Mouse (Mus musculus): Measurements from ENCODE around the gene Sirt6.

The Sirt6 gene

DNA sequence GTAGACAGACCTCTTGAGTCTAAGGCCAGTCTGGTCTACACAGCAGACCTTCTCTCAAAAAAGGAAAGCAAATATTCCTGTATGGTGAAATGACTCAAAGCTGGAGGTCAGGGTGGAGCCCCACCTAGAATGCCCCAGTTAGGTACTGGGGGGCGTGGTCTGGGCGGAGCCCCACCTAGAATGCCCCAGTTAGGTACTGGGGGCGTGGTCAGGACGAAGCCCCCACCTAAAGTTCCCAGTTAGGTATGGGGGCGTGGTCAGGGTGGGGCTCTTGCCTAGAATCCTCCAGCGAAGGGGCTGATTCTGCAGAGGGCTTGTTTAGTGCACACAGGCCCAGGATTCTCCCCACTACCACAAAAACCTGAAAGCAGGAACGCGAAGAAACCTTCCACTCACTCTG, 4.2 kb downstream of the Sirt6 start:
- no peak for DNase-seq

GRCm38 (mm10) chr10:81620786-81621185, 6.8 kb downstream of the Sirt6 start:
- DNase-seq, result no peak

DNA sequence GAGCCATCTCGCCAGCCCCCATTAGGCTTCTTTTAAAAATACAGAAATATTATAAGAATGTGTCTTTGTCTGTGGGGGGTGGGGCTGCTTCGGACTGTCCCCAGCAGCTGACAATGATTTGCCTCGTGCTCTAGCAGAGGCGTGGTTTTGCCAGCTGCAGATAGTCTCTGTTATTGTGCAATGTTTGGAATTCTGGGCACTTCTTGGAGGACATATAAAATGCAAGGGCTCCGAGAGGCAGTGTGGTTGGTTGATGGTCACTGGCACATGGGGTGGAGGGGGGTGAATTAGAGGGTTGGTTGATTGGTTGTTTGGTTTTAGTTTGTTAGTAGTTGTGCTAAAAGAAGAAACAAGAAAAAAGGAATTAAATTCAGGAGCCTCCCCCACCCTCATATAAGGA, 7.6 kb downstream of the Sirt6 start:
- DNase-seq, result no peak

GRCm38 (mm10) chr10:81615486-81615885, 12.1 kb downstream of the Sirt6 start:
- DNase-seq, result no peak

- DNase-seq, result no peak
Observed at GRCm38 (mm10) chr10:81612779-81613178, 14.8 kb downstream of the Sirt6 start.

GRCm38 (mm10) chr10:81608308-81608707, 19.3 kb downstream of the Sirt6 start:
- DNase-seq, result peak in 1 of 2 experiments; percentile 41

GRCm38 (mm10) chr10:81605974-81606751, 21.4 kb downstream of the Sirt6 start, which contains the start of gene BC025920:
BC025920 (plus strand) TSS chr10:81606270.
- peak; percentile 91 to 96 for DNase-seq

- no peak for DNase-seq
Observed at GRCm38 (mm10) chr10:81605666-81605973, 22.0 kb downstream of the Sirt6 start.

DNA sequence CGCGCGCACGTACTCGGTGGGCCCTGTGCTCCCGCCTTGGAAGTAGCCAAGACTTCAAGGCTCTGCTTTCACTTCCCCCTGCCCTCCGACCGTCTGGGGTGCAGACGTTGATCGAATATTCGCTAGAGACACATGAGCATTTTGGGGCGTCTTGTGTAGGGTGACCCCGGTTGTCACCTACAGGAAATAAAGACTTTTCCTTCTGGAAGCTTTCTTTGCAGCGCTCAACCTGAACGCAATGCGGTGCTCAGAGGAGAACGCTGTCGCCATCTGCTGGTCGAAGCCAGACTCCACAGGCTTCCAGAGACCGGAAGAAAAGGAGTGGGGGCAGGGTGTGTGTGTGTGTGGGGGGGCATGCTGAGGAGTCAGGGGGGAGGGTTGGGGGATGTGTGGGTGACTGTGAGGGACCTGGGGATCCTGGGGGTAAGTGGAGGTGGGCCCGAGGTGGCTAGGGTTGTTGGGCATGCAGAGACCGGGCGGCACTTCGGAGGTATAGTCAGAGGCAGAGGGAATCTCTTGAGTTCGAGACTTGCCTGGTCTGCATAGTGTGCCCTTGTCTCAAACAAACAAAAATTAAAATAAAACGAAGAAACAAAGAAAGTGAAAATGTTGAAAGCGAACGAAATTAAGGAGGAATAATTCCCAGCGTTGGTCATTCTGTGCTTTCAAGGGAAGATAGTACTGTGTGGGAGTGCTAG, 22.5 kb downstream of the Sirt6 start:
- peak; percentile 90 to 93 for DNase-seq

DNA sequence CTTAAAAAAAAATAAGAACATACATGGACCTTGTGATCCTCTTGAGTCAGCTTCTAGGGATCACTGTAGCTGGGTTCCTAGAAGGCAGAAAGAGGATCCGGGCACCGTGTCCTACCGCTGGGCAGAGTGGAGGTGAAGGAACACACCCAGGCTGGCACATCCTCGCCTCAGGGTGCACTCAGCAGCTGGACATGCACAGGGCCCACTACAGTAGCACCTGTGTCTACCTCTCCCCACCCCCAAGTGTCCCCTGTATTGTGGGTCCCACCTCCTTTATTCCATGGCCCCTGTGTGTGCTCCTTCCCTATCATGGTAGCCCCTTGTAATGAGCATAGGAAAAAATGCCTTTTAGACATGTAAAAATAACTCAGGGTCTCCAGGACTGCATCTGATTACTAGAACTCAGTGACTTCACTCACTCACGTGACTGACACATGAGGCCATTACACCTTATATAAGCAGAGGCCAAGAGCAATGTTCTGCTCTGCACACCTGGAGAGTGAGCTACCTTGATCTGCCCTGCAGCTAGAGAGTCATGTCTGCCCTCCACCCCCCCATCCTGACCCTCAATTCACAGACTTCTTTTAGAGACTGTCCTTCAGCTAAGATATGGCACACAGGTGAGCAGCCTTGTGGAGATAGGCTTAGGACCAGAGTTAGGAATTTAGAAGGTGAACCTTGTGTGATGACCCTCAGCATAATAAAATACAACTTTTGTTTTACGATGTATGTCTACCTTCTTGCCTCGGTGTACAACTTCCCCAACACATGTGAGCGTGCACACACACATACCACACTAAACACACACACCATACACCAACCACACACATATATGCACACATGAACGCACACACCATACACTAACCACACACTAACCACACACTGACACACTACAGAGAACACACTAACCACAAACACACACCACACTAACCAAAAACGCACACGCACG, 23.3 kb downstream of the Sirt6 start:
- DNase-seq, result peak in 1 of 2 experiments; percentile 29

DNA sequence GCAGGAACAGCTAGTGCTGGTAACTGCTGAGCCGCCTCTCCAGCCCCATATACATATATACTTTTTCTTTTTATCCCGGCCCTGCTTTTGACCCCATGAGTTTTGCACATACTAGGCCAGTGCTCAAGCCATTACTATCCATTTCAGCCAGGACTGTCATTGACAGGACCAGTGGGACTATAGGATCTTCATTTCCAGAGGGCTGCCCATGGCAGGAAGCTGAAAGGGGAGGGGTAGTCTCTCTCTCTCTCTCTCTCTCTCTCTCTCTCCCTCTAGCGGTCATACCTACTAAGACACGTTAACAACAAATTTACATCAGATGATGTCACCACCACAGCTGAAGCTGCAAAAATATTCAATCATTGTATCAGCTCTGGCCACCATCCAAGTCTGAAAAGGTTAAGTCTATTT, 24.9 kb downstream of the Sirt6 start:
- peak; percentile 57 to 73 for DNase-seq

GRCm38 (mm10) chr10:81601396-81601905, 26.1 kb downstream of the Sirt6 start:
- DNase-seq, result peak in 1 of 2 experiments; percentile 25

- DNase-seq, result peak; percentile 97 to 98
Observed at GRCm38 (mm10) chr10:81600738-81601203, 26.8 kb downstream of the Sirt6 start, which contains the start of gene Tle6. Tle6 (minus strand) TSS chr10:81601073.

GRCm38 (mm10) chr10:81600096-81600495, 27.5 kb downstream of the Sirt6 start:
- no peak for DNase-seq

DNA sequence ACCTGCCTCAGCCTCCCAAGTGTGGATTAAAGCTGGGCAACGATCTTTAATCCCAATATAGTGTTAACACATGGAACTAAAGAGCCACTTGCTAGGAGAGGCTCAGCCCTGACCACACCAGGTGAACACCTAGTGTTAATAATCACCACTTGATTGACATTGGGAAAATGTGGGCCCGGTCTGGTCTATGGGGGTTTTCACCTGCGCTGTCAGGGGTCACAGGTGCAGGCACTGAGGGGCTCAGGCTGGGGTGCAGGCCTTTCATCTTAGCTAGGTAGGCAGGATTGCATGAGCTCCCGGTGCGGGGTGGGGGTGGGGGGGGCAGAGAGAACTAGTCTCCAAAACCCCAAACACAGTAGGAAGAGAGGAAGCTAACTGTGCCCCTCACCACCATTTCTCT, 28.0 kb downstream of the Sirt6 start:
- DNase-seq, result no peak

DNA sequence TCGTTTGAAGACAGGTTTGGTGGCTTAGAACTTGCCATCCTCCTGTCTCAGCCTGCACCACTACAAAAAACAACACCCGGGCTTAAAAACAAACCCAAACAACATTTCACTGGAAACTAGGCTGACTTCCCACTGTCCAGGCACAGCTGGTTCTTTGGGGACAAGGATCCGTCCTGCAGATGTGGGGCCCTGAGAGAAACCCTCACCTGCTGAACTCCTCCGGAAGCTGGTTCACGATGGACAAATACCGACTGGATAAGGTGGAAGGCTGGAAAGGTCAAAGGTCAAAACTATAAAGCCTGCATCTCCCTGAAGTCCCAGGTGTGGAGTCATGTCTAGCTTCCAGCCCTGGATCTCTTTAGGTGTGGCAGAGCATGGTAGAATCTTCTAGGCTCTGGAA, 28.7 kb downstream of the Sirt6 start:
- DNase-seq, result no peak

GRCm38 (mm10) chr10:81598342-81598741, 29.3 kb downstream of the Sirt6 start:
- DNase-seq, result no peak

DNA sequence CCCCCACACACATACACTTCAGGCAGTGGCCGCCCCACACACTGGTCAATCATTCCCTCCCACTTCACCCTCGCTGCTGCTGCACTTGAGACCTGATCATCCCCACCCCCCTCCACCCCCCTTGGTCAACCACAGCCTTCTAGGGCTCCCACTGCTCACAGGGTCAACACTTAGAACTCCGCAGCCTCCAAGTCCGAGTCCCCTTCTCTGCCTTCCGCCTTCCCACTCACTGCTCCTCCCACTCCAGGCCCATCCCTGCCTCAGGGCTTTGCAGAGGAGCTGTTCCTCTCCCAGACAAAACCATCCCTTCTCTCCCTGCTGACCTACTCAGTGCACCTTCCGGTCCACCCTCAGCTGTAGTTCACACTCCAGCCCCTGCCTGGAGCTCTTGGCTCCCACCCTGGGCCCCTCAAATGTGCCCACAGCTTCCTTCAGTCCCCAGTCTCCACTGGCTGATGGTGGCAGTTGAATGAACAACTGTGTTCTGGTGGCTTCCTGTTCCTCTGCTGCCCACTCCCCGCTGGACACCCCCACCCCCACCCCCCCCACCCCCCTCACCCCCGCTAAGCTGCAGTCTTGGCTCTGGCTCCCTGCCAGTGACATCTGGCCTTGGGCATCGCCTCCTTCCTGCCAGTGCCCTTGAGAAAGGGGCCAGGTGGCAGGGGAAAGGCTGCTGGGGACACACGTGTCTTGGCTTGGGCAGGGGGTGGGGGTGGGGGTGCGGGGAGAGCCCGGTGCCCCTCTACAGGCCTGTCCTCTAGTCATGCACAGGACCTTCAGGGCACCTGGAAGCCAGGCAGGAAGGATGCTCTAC, 30.3 kb downstream of the Sirt6 start:
- peak in 1 of 2 experiments; percentile 50 for DNase-seq

DNA sequence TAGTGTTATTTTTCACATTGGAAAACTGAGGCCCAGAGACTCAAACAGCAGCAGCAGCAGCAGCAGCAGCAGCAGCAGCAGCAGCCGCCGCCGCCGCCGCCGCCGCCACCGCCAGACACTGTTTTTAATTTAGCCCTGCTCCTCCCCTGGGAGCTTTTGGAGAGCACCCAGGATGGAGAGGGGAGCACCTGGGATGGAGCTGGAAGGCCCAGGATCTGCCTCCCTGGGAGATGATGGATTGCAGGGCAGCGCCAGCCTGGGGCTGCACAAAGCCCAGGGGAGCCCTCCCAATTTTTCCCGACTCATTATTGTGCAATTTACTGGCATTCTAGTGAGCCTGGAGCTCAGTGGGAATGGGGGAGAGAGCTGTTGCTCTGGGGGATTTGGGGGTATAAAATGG, 31.0 kb downstream of the Sirt6 start:
- no peak for DNase-seq

DNA sequence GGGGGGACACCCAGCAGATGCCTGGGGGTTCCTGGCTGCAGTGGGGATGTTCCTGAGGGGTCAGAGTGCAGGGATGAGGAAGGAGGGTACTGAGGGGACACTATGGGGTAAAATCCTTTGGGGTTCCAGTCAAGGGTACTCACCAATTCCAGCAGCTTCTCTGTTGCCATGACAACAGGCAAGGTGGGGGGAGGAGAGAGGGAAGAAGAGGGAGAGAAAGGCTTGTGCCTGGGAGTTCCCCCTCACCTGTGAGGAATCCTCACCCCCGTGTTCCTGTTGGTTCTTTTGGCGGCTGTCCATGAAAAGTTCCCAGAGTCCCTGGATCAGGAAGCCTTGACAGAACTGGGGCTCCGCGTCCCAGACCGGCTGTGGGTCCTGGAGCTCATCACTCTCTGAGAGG, 32.0 kb downstream of the Sirt6 start:
- peak in 1 of 2 experiments; percentile 23 for DNase-seq

GRCm38 (mm10) chr10:81593935-81594334, 33.7 kb downstream of the Sirt6 start:
- DNase-seq, result peak; percentile 74 to 75

DNA sequence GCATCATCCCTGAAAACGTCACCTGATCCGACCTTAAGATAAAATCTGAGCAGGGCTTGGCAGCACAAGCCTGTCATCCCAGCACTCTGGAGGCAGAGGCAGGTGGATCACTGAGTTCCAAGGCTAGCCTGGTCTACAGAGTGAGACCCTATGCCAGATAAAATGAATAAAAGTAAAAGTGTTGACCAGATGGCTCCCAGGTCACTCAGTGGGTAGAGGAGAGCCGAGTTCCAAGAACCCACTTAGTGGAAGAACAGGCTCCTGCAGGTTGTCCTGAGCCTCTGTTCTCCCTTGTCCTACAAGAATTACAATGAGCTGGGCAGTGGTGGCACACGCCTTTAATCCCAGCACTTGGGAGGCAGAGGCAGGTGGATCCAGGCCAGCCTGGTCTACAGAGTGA, 34.4 kb downstream of the Sirt6 start:
- DNase-seq, result peak in 1 of 2 experiments; percentile 23
